Mouse (Mus musculus) bone marrow, adult 2 months (tissue): ENCODE results near the gene Fgfr2.

Experiments used
- CTCF ChIP-seq: fragments of 200-500 bp; IDR thresholded peaks from 2 replicates; pipeline ENCODE4 v1.5.1; 2011; ENCODE audit warnings: low read length, control low read depth; ENCODE audit not compliant: control insufficient read depth, insufficient read depth
- POLR2A ChIP-seq: fragments of 200-500 bp; IDR thresholded peaks from 2 replicates; pipeline ENCODE4 v1.6.1; 2011; ENCODE audit warnings: low read depth, mild to moderate bottlenecking, control low read depth, low read length, borderline replicate concordance; ENCODE audit not compliant: control insufficient read depth

DNA sequence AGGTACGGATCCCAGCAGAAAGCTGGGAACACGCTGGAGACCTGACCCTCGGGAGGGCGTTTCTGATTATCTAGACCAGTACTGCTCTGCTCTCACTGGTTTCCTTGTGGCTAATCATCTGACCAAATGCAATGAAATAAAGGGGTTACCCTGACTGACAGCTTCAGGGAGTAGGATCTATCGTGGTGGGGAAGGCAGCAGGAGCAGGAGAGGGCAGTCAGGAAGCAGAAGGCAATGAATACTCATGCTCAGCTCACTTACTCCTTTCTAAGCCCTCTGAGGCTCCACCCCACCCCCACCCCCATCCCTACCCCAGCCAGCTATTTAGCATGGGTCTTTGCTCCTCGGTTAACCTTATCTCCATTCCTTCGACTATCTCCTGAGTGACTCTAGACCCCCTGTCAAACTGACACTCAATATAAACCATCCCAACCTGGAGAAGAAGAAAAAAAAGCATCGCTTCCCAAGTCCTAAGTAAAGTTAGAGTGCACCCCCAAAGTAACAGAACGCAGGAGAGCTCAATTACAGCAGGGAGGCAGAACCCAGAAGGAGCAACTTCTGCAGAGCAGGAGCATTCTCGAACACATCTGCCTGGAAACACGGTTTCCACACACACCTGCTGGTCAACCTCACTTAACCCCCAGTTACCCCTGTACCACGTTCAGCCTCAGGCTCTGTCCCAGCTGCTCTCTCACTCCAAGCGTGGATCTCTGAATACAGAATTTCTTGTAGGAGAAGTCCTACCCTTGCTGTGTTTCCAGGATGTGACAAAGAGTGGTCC is 730.7 kb downstream of the Fgfr2 start:
- TF ChIP-seq CTCF (no peak), POLR2A (no peak)
